22 mouse cellular contexts compared by ENCODE assay signal in genomic region chr12:117157660-117158386, GRCm38 (mm10).
A peak's percentile ranks its signal among the peaks of the same experiment; 100 is the strongest.
DNase-seq lines count a peak whose midpoint lies in the region; ATAC-seq and TF ChIP-seq lines count a peak whose summit lies in the region.
"Had no signal": no experiment of that assay in that cellular context is flagged by ENCODE, and none has a peak within 500 bp of the region (broad histone marks: within the 10 kb centered on the region; RNA-seq: fewer than 3 reads in every experiment).

No protein-coding gene starts in this region.

- no peak overlapping the region for H3K9ac ChIP-seq in embryonic facial prominence, embryonic 12.5 days
- peak overlapping the region; percentile 62; the same call in 1 of the 2 replicates for H3K9ac ChIP-seq in forebrain, embryonic 14.5 days (ENCODE audit: low read length)
- H3K9ac ChIP-seq in hindbrain, embryonic 15.5 days, result 0 out of 2 replicates have a peak overlapping the region, but pooled peaks have one; percentile 25
- peak overlapping the region; percentile 64 for H3K9ac ChIP-seq in midbrain, embryonic 16.5 days (ENCODE audit: low read depth, low read length)
- no peak overlapping the region for H3K9ac ChIP-seq in liver, embryonic 11.5 days (ENCODE audit: low read depth, low read length)
- H3K9ac ChIP-seq: embryonic facial prominence, embryonic 13.5 days; kidney, embryonic 15.5 days; lung, embryonic 14.5 days had no signal

- H3K27ac ChIP-seq in embryonic facial prominence, embryonic 12.5 days, result no peak overlapping the region
- peak overlapping the region; percentile 46 for H3K27ac ChIP-seq in forebrain, embryonic 14.5 days (ENCODE audit: low read depth, low read length)
- peak overlapping the region; percentile 16; the same call in 1 of the 2 replicates for H3K27ac ChIP-seq in hindbrain, embryonic 15.5 days (replicated peaks)
- H3K27ac ChIP-seq in midbrain, embryonic 16.5 days (ENCODE audit: low read length), result peak overlapping the region; percentile 88
- no peak overlapping the region for H3K27ac ChIP-seq in cerebellum, adult 2 months (ENCODE audit: insufficient read depth, low read length)
- H3K27ac ChIP-seq in liver, embryonic 11.5 days (ENCODE audit: low read depth, low read length), result no peak overlapping the region
- H3K27ac ChIP-seq: embryonic facial prominence, embryonic 13.5 days; kidney, embryonic 15.5 days; macrophage; stomach, postnatal 0 days had no signal

- peaks cover 25% of the 10 kb centered on the region for H3K4me1 ChIP-seq in embryonic facial prominence, embryonic 12.5 days
- peaks cover 42% of the 10 kb centered on the region for H3K4me1 ChIP-seq in forebrain, embryonic 14.5 days (ENCODE audit: control insufficient read depth, insufficient read depth, low read length)
- peaks cover 74% of the 10 kb centered on the region for H3K4me1 ChIP-seq in hindbrain, embryonic 15.5 days (replicated peaks)
- peaks cover 58% of the 10 kb centered on the region for H3K4me1 ChIP-seq in midbrain, embryonic 16.5 days (ENCODE audit: control insufficient read depth, insufficient read depth, low read length)
- peaks cover 3% of the 10 kb centered on the region; the same call in 1 of the 2 replicates for H3K4me1 ChIP-seq in cerebellum, adult 2 months (ENCODE audit: control insufficient read depth, insufficient read depth, low read length)
- H3K4me1 ChIP-seq in liver, embryonic 11.5 days (replicated peaks; ENCODE audit: control insufficient read depth, insufficient read depth, low read length), result no peaks in the 10 kb centered on the region

- H3K9me3 ChIP-seq in embryonic facial prominence, embryonic 12.5 days, result no peaks in the 10 kb centered on the region
- no peaks in the 10 kb centered on the region for H3K9me3 ChIP-seq in forebrain, embryonic 14.5 days (replicated peaks; ENCODE audit: control insufficient read depth, low read length)
- H3K9me3 ChIP-seq in hindbrain, embryonic 15.5 days, result no peaks in the 10 kb centered on the region
- H3K9me3 ChIP-seq in midbrain, embryonic 16.5 days (replicated peaks; ENCODE audit: control insufficient read depth, low read length, poor library complexity, severe bottlenecking), result no peaks in the 10 kb centered on the region
- H3K9me3 ChIP-seq in liver, embryonic 11.5 days (ENCODE audit: control insufficient read depth, low read length), result no peaks in the 10 kb centered on the region
- H3K9me3 ChIP-seq: embryonic facial prominence, embryonic 13.5 days; kidney, embryonic 15.5 days had no signal

- ATAC-seq in embryonic facial prominence, embryonic 12.5 days (ENCODE audit: insufficient number of reproducible peaks, insufficient read depth, low FRiP score, low TSS enrichment), result no peak
- ATAC-seq in forebrain, embryonic 14.5 days, result no peak
- no peak for ATAC-seq in hindbrain, embryonic 15.5 days (ENCODE audit: low FRiP score, low read depth)
- no peak for ATAC-seq in midbrain, embryonic 16.5 days
- ATAC-seq in liver, embryonic 11.5 days (replicated peaks; ENCODE audit: low FRiP score), result no peak
- no peak for ATAC-seq in megakaryocyte-erythroid progenitor cell, adult 5-6 weeks (replicated peaks; ENCODE audit: low FRiP score, low TSS enrichment, poor library complexity, severe bottlenecking)
- ATAC-seq: CD4-positive, CD25-positive, alpha-beta regulatory T cell, adult 4 months had no signal

- peaks cover 85% of the 10 kb centered on the region for H3K27me3 ChIP-seq in embryonic facial prominence, embryonic 12.5 days
- peaks cover 51% of the 10 kb centered on the region for H3K27me3 ChIP-seq in forebrain, embryonic 14.5 days (replicated peaks; ENCODE audit: control insufficient read depth, insufficient read depth, low read length)
- H3K27me3 ChIP-seq in hindbrain, embryonic 15.5 days, result peaks cover 7% of the 10 kb centered on the region; the same call in 1 of the 2 replicates
- no peaks in the 10 kb centered on the region for H3K27me3 ChIP-seq in midbrain, embryonic 16.5 days (ENCODE audit: control insufficient read depth, insufficient read depth, low read depth, low read length)
- H3K27me3 ChIP-seq in cerebellum, adult 2 months (ENCODE audit: control insufficient read depth, insufficient read depth, low read length), result peaks cover 1% of the 10 kb centered on the region; the same call in 1 of the 2 replicates
- H3K27me3 ChIP-seq in liver, embryonic 11.5 days (replicated peaks; ENCODE audit: control insufficient read depth, insufficient read depth, low read length), result peaks cover 92% of the 10 kb centered on the region

- 25% methylated on average over 9 of the region's 9 CpGs for WGBS in embryonic facial prominence, embryonic 12.5 days
- 16% methylated on average over 9 of the region's 9 CpGs for WGBS in forebrain, embryonic 14.5 days
- 27% methylated on average over 9 of the region's 9 CpGs for WGBS in hindbrain, embryonic 15.5 days
- 6% methylated on average over 9 of the region's 9 CpGs for WGBS in midbrain, embryonic 16.5 days
- 58% methylated on average over 9 of the region's 9 CpGs for WGBS in cerebellum, adult 2 months
- 15% methylated on average over 9 of the region's 9 CpGs for WGBS in liver, embryonic 11.5 days

- no peak overlapping the region for H3K4me3 ChIP-seq in embryonic facial prominence, embryonic 12.5 days
- H3K4me3 ChIP-seq in forebrain, embryonic 14.5 days (ENCODE audit: low read depth, low read length), result peak overlapping the region; percentile 58
- H3K4me3 ChIP-seq in hindbrain, embryonic 15.5 days, result peak overlapping the region; percentile 20
- H3K4me3 ChIP-seq in midbrain, embryonic 16.5 days (ENCODE audit: low read depth, low read length), result peak overlapping the region; percentile 41
- H3K4me3 ChIP-seq in cerebellum, adult 2 months (replicated peaks; ENCODE audit: insufficient read depth, low read depth, low read length), result no peak overlapping the region
- H3K4me3 ChIP-seq in liver, embryonic 11.5 days (ENCODE audit: low read depth, low read length), result no peak overlapping the region
- H3K4me3 ChIP-seq: embryonic facial prominence, embryonic 13.5 days; kidney, embryonic 15.5 days; myocyte had no signal

- no peak for TF ChIP-seq POLR2A in cerebellum, adult 2 months (IDR thresholded peaks at IDR 0.05; ENCODE audit: borderline replicate concordance, insufficient read depth, low read length)

- H3K4me2 ChIP-seq in embryonic facial prominence, embryonic 12.5 days (replicated peaks), result 0 out of 2 replicates have a peak overlapping the region, but pooled peaks have one; percentile 0
- H3K4me2 ChIP-seq in forebrain, embryonic 14.5 days (ENCODE audit: low read length), result peak overlapping the region; percentile 59
- H3K4me2 ChIP-seq in hindbrain, embryonic 15.5 days, result peak overlapping the region; percentile 90
- peak overlapping the region; percentile 64 for H3K4me2 ChIP-seq in midbrain, embryonic 16.5 days (ENCODE audit: low read length)
- H3K4me2 ChIP-seq in liver, embryonic 11.5 days, result no peak overlapping the region
- H3K4me2 ChIP-seq: embryonic facial prominence, embryonic 13.5 days; kidney, embryonic 15.5 days; lung, embryonic 14.5 days had no signal

- H3K36me3 ChIP-seq in embryonic facial prominence, embryonic 12.5 days, result no peaks in the 10 kb centered on the region
- H3K36me3 ChIP-seq in forebrain, embryonic 14.5 days (ENCODE audit: control insufficient read depth, insufficient read depth, low read length), result 0 out of 2 replicates have a peak, but pooled peaks cover 10% of the 10 kb centered on the region
- H3K36me3 ChIP-seq in hindbrain, embryonic 15.5 days, result peaks cover 6% of the 10 kb centered on the region; the same call in 1 of the 2 replicates
- 0 out of 2 replicates have a peak, but pooled peaks cover 3% of the 10 kb centered on the region for H3K36me3 ChIP-seq in midbrain, embryonic 16.5 days (ENCODE audit: control insufficient read depth, insufficient read depth, low read length)
- H3K36me3 ChIP-seq in liver, embryonic 11.5 days (ENCODE audit: control insufficient read depth, insufficient read depth, low read length), result no peaks in the 10 kb centered on the region
- H3K36me3 ChIP-seq: embryonic facial prominence, embryonic 13.5 days; kidney, embryonic 15.5 days had no signal

- no peak for TF ChIP-seq CTCF in cerebellum, adult 2 months (IDR thresholded peaks at IDR 0.05; ENCODE audit: borderline replicate concordance, insufficient read depth, low read depth, low read length)

- DNase-seq in forebrain, embryonic 14.5 days (ENCODE audit: low spot score), result no peak
- DNase-seq in cerebellum, adult 2 months, result no peak
- no peak for DNase-seq in liver, embryonic 11.5 days (ENCODE audit: low spot score)
- no peak for DNase-seq in thymus, postnatal 4 days
- DNase-seq: adrenal gland, postnatal 10 days; cerebellum, postnatal 10 days; gastrocnemius, postnatal 14 days; heart, postnatal 10 days; liver; lung, embryonic 14.5 days; right cerebral cortex, adult 18-20 months; thymus, postnatal 25 days had no signal

Comparison
In these comparisons a context has a peak if more than half of its experiments do, and no peak if none do; other contexts are left out.
1. H3K27ac ChIP-seq: peak in forebrain, embryonic 14.5 days (single experiment), hindbrain, embryonic 15.5 days (single experiment) and midbrain, embryonic 16.5 days (single experiment); none in embryonic facial prominence, embryonic 12.5 days (single experiment), cerebellum, adult 2 months (single experiment) and liver, embryonic 11.5 days (single experiment).
2. H3K4me3 ChIP-seq: peak in forebrain, embryonic 14.5 days (single experiment), hindbrain, embryonic 15.5 days (single experiment) and midbrain, embryonic 16.5 days (single experiment); none in embryonic facial prominence, embryonic 12.5 days (single experiment), cerebellum, adult 2 months (single experiment) and liver, embryonic 11.5 days (single experiment).
3. H3K9ac ChIP-seq: peak in forebrain, embryonic 14.5 days (single experiment), hindbrain, embryonic 15.5 days (single experiment) and midbrain, embryonic 16.5 days (single experiment); none in embryonic facial prominence, embryonic 12.5 days (single experiment) and liver, embryonic 11.5 days (single experiment).